13 mouse cellular contexts compared by ENCODE assay signal in the genomic region with DNA sequence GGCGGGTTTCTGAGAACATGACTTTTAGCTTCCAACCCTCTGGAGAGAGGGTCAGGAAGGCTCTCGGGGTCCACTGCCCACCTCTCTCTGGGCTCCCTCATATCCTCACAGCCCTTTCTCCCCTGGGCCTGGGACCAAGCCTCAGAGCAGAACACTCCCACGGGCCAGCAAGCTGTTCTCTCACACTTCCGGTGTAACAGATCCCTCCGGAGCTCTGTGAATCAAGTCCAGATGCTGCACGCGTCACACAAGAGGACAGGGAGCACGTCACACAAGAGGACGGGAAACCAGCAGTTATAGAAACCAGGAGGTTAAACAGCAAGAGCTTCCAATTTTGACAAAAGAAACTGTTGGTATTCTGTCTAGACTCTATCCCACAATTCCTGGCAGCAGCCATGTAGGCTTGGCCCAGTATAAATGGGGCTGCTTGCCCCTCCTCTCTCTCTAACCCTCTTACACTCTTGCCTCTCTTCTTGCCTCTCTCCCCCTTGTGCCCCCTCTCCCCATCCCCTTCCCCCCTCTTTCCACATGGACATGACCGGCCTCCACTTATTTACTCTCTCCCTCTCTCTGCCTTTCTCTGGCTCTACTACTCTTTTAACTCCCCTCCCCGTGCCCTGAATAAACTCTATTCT. TPM values are rescaled to one million over a fixed set of nuclear protein-coding genes. Genes with fewer than 3 reads are reported as not detected.
DNase-seq lines count a peak whose midpoint lies in the region; ATAC-seq lines count a peak whose summit lies in the region.
"Had no signal": no experiment of that assay in that cellular context is flagged by ENCODE, and none has a peak within 500 bp of the region (broad histone marks: within the 10 kb centered on the region; RNA-seq: fewer than 3 reads in every experiment).

No protein-coding gene starts in this region.

- no peaks in the 10 kb centered on the region for H3K4me1 ChIP-seq in midbrain, embryonic 11.5 days (ENCODE audit: control insufficient read depth, insufficient read depth, low read length)
- no peaks in the 10 kb centered on the region for H3K4me1 ChIP-seq in midbrain, embryonic 15.5 days
- H3K4me1 ChIP-seq in intestine, embryonic 16.5 days (ENCODE audit: control insufficient read depth, insufficient read depth, low read length) = peaks cover 12% of the 10 kb centered on the region

- intact Hi-C loops in gastrocnemius, postnatal 14 days (cut with DNase I; ENCODE audit: low total_unique reads) = no loop called here
- intact Hi-C loops in heart, postnatal 25 days (cut with DNase I) = loop anchor here (10.0 kb wide), 1 partner anchor 57 kb away; no protein-coding TSS in a partner anchor
- intact Hi-C loops in left cerebral cortex, postnatal 4 days (cut with DNase I) = no loop called here

- H3K4me3 ChIP-seq in midbrain, embryonic 11.5 days (ENCODE audit: low read depth, low read length) = no peak overlapping the region
- no peak overlapping the region for H3K4me3 ChIP-seq in midbrain, embryonic 15.5 days
- H3K4me3 ChIP-seq in intestine, embryonic 16.5 days (ENCODE audit: low read length) = no peak overlapping the region
- H3K4me3 ChIP-seq: myocyte had no signal

- WGBS in midbrain, embryonic 11.5 days = 80% methylated on average over 11 of the region's 11 CpGs
- WGBS in midbrain, embryonic 15.5 days = 85% methylated on average over 11 of the region's 11 CpGs
- 72% methylated on average over 11 of the region's 11 CpGs for WGBS in intestine, embryonic 16.5 days

- no peak overlapping the region for H3K9ac ChIP-seq in midbrain, embryonic 11.5 days (ENCODE audit: low read length)
- no peak overlapping the region for H3K9ac ChIP-seq in midbrain, embryonic 15.5 days
- no peak overlapping the region for H3K9ac ChIP-seq in intestine, embryonic 16.5 days (ENCODE audit: low read depth, low read length)
- H3K9ac ChIP-seq: lung, embryonic 14.5 days had no signal

- no peaks in the 10 kb centered on the region for H3K27me3 ChIP-seq in midbrain, embryonic 11.5 days (ENCODE audit: control insufficient read depth, insufficient read depth, low read length)
- no peaks in the 10 kb centered on the region for H3K27me3 ChIP-seq in midbrain, embryonic 15.5 days (replicated peaks)
- H3K27me3 ChIP-seq in intestine, embryonic 16.5 days (replicated peaks; ENCODE audit: control insufficient read depth, insufficient read depth, low read length) = no peaks in the 10 kb centered on the region

- no peak overlapping the region for H3K27ac ChIP-seq in midbrain, embryonic 11.5 days (ENCODE audit: low read depth, low read length)
- H3K27ac ChIP-seq in midbrain, embryonic 15.5 days = no peak overlapping the region
- no peak overlapping the region for H3K27ac ChIP-seq in intestine, embryonic 16.5 days (ENCODE audit: low read length)
- H3K27ac ChIP-seq: stomach, postnatal 0 days had no signal

- no peaks in the 10 kb centered on the region for H3K9me3 ChIP-seq in midbrain, embryonic 11.5 days (ENCODE audit: control insufficient read depth, low read length)
- no peaks in the 10 kb centered on the region for H3K9me3 ChIP-seq in midbrain, embryonic 15.5 days
- no peaks in the 10 kb centered on the region for H3K9me3 ChIP-seq in intestine, embryonic 16.5 days (ENCODE audit: control insufficient read depth, low read length)

- H3K36me3 ChIP-seq in midbrain, embryonic 11.5 days (ENCODE audit: control insufficient read depth, insufficient read depth, low read length) = no peaks in the 10 kb centered on the region
- H3K36me3 ChIP-seq in midbrain, embryonic 15.5 days (replicated peaks) = no peaks in the 10 kb centered on the region
- H3K36me3 ChIP-seq in intestine, embryonic 16.5 days (ENCODE audit: control insufficient read depth, insufficient read depth, low read length) = no peaks in the 10 kb centered on the region

- peak; percentile 44 for DNase-seq in gastrocnemius, postnatal 14 days
- DNase-seq in gastrocnemius, postnatal 10 days = no peak
- peak; percentile 73 for DNase-seq in midbrain, embryonic 11.5 days (ENCODE audit: low spot score, missing footprints)
- peak; percentile 58 for DNase-seq in heart, postnatal 25 days (ENCODE audit: low spot score)
- no peak for DNase-seq in left cerebral cortex, postnatal 4 days
- DNase-seq: adrenal gland, postnatal 36 days; cerebellum, postnatal 25 days; lung, embryonic 14.5 days had no signal

- H3K4me2 ChIP-seq in midbrain, embryonic 11.5 days = no peak overlapping the region
- H3K4me2 ChIP-seq in midbrain, embryonic 15.5 days = no peak overlapping the region
- H3K4me2 ChIP-seq in intestine, embryonic 16.5 days (ENCODE audit: low read depth, low read length) = no peak overlapping the region
- H3K4me2 ChIP-seq: lung, embryonic 14.5 days had no signal

- no peak for ATAC-seq in midbrain, embryonic 11.5 days (ENCODE audit: low FRiP score)
- ATAC-seq in midbrain, embryonic 15.5 days (replicated peaks) = no peak
- ATAC-seq in intestine, embryonic 16.5 days = no peak
- no peak for ATAC-seq in erythroid progenitor cell, adult 5-6 weeks (replicated peaks; ENCODE audit: low FRiP score, poor library complexity, severe bottlenecking)

RNA-seq across cellular contexts. Expression of a gene that starts 19.9 kb away (rescaled TPM):
- total RNA-seq in gastrocnemius, postnatal 14 days (2021) = 1 to 10 TPM; 4.8 to 6.6 TPM
- total RNA-seq in gastrocnemius, postnatal 10 days (2021) = 1 to 10 TPM; 8.8 to 9.8 TPM
- 11.7 and 12.7 TPM in 2 replicates for polyA plus RNA-seq in midbrain, embryonic 11.5 days (2014; fragmentation: Nextera tagmentation; extraction: Ambion mirVana)
- polyA plus RNA-seq in midbrain, embryonic 15.5 days (2015; fragmentation: Nextera tagmentation; extraction: Ambion mirVana) = 11.9 and 12.5 TPM in 2 replicates
- total RNA-seq in heart, postnatal 25 days (2021) = 10 to 100 TPM; 11.3 to 11.5 TPM
- polyA plus RNA-seq in intestine, embryonic 16.5 days (2015; fragmentation: Nextera tagmentation; extraction: Ambion mirVana) = 4.9 and 10.5 TPM in 2 replicates
- 5.9 and 6.1 TPM in 2 replicates for total RNA-seq in erythroid progenitor cell, adult 5-6 weeks (2015; ENCODE audit: low replicate concordance)
- total RNA-seq in erythroid progenitor cell, adult 5-6 weeks (2017; ENCODE audit: low replicate concordance) = 0.90 and 4.2 TPM in 2 replicates
- total RNA-seq in left cerebral cortex, postnatal 4 days (2021) = 10 to 100 TPM; 19.7 to 22.7 TPM

Comparison
In these comparisons a context has a peak if more than half of its experiments do, and no peak if none do; other contexts are left out.
1. DNase-seq: peak in gastrocnemius, postnatal 14 days (single experiment), midbrain, embryonic 11.5 days (single experiment) and heart, postnatal 25 days (single experiment); none in gastrocnemius, postnatal 10 days (single experiment) and left cerebral cortex, postnatal 4 days (single experiment).